9 mouse cellular contexts compared by ENCODE assay signal in the genomic region with DNA sequence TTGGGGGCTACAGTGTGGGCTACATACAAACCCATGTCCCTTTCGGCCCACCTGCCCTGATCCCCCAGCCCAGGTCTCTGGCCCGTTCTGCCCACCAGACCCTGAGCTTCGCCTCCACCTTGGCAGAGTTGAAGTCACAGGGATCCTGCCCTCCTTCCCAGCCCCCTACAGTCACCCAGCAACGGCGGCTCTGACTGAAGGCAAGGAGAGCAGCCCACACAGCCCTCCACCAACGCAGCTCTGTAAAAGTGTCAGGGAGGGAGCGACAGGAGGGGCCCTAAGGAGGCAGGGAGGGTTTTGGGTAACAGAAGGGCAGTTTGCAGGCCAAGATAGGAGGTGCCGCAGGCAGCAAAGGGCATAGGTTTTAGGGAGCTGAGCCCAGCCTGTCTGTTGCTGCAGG. TPM values are rescaled to one million over a fixed set of nuclear protein-coding genes. Genes with fewer than 3 reads are reported as not detected.
DNase-seq lines count a peak whose midpoint lies in the region; ATAC-seq and TF ChIP-seq lines count a peak whose summit lies in the region.
"Had no signal": no experiment of that assay in that cellular context is flagged by ENCODE, and none has a peak within 500 bp of the region (broad histone marks: within the 10 kb centered on the region; RNA-seq: fewer than 3 reads in every experiment).

No protein-coding gene starts in this region.

- dilution Hi-C loops in CH12.LX (cut with MboI; ENCODE audit: extremely low pct_ligation_motif_present, extremely low pct_unique_long_range_greater_than_20kb, low sequenced_read_pairs): no loop called here

- no peak for TF ChIP-seq EP300 in CH12.LX (IDR thresholded peaks at IDR 0.05; ENCODE audit: low read length)

- H3K79me2 ChIP-seq in CH12.LX (replicated peaks; ENCODE audit: control insufficient read depth, extremely low read depth, insufficient read depth, poor library complexity, severe bottlenecking): peaks cover 4% of the 10 kb centered on the region; the same call in 1 of the 2 replicates

- no peak for TF ChIP-seq POLR2A in CH12.LX (IDR thresholded peaks at IDR 0.05; ENCODE audit: low read depth, low read length)

- in situ Hi-C loops in CH12.LX (cut with MboI; ENCODE audit: low pct_ligation_motif_present, low pct_unique_long_range_greater_than_20kb, low sequenced_read_pairs): no loop called here

- no peak overlapping the region for H3K27ac ChIP-seq in heart, embryonic 15.5 days
- H3K27ac ChIP-seq in CH12.LX (ENCODE audit: insufficient read depth, low read depth): peak overlapping the region; percentile 36; the same call in 1 of the 2 replicates
- H3K27ac ChIP-seq in forebrain, embryonic 11.5 days (ENCODE audit: low read depth, low read length): no peak overlapping the region
- peak overlapping the region; percentile 41 for H3K27ac ChIP-seq in liver, embryonic 13.5 days
- H3K27ac ChIP-seq: heart, adult 2 months had no signal

- no peak for ATAC-seq in heart, embryonic 15.5 days (replicated peaks; ENCODE audit: insufficient number of reproducible peaks, insufficient read depth, low FRiP score, low read depth)
- no peak for ATAC-seq in forebrain, embryonic 11.5 days (replicated peaks; ENCODE audit: low FRiP score)
- ATAC-seq in liver, embryonic 13.5 days (ENCODE audit: low read depth): no peak
- ATAC-seq in megakaryocyte-erythroid progenitor cell, adult 5-6 weeks (replicated peaks; ENCODE audit: low FRiP score, low TSS enrichment, poor library complexity, severe bottlenecking): no peak
- ATAC-seq in frontal cortex, adult (ENCODE audit: low TSS enrichment): no peak

- H3K4me1 ChIP-seq in heart, embryonic 15.5 days (replicated peaks): peaks cover 35% of the 10 kb centered on the region
- H3K4me1 ChIP-seq in CH12.LX (ENCODE audit: control insufficient read depth in 1 of 2, insufficient read depth in 2 of 2): peaks cover 15 to 26% of the 10 kb centered on the region in 2 experiments
- peaks cover 20% of the 10 kb centered on the region for H3K4me1 ChIP-seq in forebrain, embryonic 11.5 days (replicated peaks; ENCODE audit: control insufficient read depth, insufficient read depth, low read length)
- H3K4me1 ChIP-seq in liver, embryonic 13.5 days (replicated peaks): peaks cover 91% of the 10 kb centered on the region

- peak overlapping the region; percentile 88 for H3K4me2 ChIP-seq in heart, embryonic 15.5 days
- H3K4me2 ChIP-seq in CH12.LX (ENCODE audit: insufficient read depth, low read depth, poor library complexity, severe bottlenecking): peak overlapping the region; percentile 48
- no peak overlapping the region for H3K4me2 ChIP-seq in forebrain, embryonic 11.5 days (ENCODE audit: low read depth, low read length, severe bottlenecking)
- H3K4me2 ChIP-seq in liver, embryonic 13.5 days: peak overlapping the region; percentile 94

- H3K27me3 ChIP-seq in heart, embryonic 15.5 days: peaks cover 14% of the 10 kb centered on the region; the same call in 1 of the 2 replicates
- H3K27me3 ChIP-seq in CH12.LX (replicated peaks): peaks cover 26% of the 10 kb centered on the region
- no peaks in the 10 kb centered on the region for H3K27me3 ChIP-seq in forebrain, embryonic 11.5 days (ENCODE audit: control insufficient read depth, insufficient read depth, low read length)
- H3K27me3 ChIP-seq in liver, embryonic 13.5 days: peaks cover 27% of the 10 kb centered on the region

- no peaks in the 10 kb centered on the region for H3K9me3 ChIP-seq in heart, embryonic 15.5 days (replicated peaks)
- H3K9me3 ChIP-seq in CH12.LX (replicated peaks; ENCODE audit: low read length): no peaks in the 10 kb centered on the region
- H3K9me3 ChIP-seq in forebrain, embryonic 11.5 days (ENCODE audit: control insufficient read depth, low read length): no peaks in the 10 kb centered on the region
- no peaks in the 10 kb centered on the region for H3K9me3 ChIP-seq in liver, embryonic 13.5 days (replicated peaks)

- no peak for TF ChIP-seq RAD21 in CH12.LX (IDR thresholded peaks at IDR 0.05; ENCODE audit: low read depth, low read length)

- no peak for TF ChIP-seq CTCF in CH12.LX (conservative IDR thresholded peaks at IDR 0.05 in 1 of 2, IDR thresholded peaks at IDR 0.05 in 1 of 2; ENCODE audit: low read depth in 2 of 2, low read length in 2 of 2)

- no peak for DNase-seq in heart, adult 11 months
- DNase-seq in CH12.LX (ENCODE audit: extremely low read depth): no peak
- DNase-seq in forebrain, embryonic 11.5 days (ENCODE audit: low spot score): no peak
- DNase-seq in liver, embryonic 13.5 days: no peak
- DNase-seq in spleen, postnatal 36 days (ENCODE audit: low spot score in 2 of 2): no peak

- WGBS in heart, embryonic 15.5 days: 63% methylated on average over 8 of the region's 8 CpGs
- 74% methylated on average over 8 of the region's 8 CpGs for WGBS in forebrain, embryonic 11.5 days
- 54% methylated on average over 8 of the region's 8 CpGs for WGBS in liver, embryonic 13.5 days (ENCODE audit: insufficient replicate concordance)

- peak overlapping the region; percentile 74; the same call in 1 of the 2 replicates for H3K4me3 ChIP-seq in heart, embryonic 15.5 days
- peak overlapping the region; percentile 81 to 87 (median 82) for H3K4me3 ChIP-seq in CH12.LX (replicated peaks in 1 of 3; ENCODE audit: low read depth in 2 of 3, low read length in 2 of 3, poor library complexity in 1 of 3)
- H3K4me3 ChIP-seq in forebrain, embryonic 11.5 days (ENCODE audit: low read depth, low read length): no peak overlapping the region
- H3K4me3 ChIP-seq in liver, embryonic 13.5 days (replicated peaks): peak overlapping the region; percentile 78

- peaks cover 15% of the 10 kb centered on the region for H3K36me3 ChIP-seq in heart, embryonic 15.5 days
- peaks cover 41 to 49% of the 10 kb centered on the region in 2 experiments for H3K36me3 ChIP-seq in CH12.LX (replicated peaks in 1 of 2; ENCODE audit: control insufficient read depth in 1 of 2, insufficient read depth in 1 of 2, low read length in 1 of 2)
- H3K36me3 ChIP-seq in forebrain, embryonic 11.5 days (ENCODE audit: control insufficient read depth, insufficient read depth, low read length): no peaks in the 10 kb centered on the region; the same call in 1 of the 2 replicates
- H3K36me3 ChIP-seq in liver, embryonic 13.5 days: peaks cover 41% of the 10 kb centered on the region

- H3K9ac ChIP-seq in heart, embryonic 15.5 days: 0 out of 2 replicates have a peak overlapping the region, but pooled peaks have one; percentile 6
- H3K9ac ChIP-seq in CH12.LX (ENCODE audit: insufficient read depth, low read depth): peak overlapping the region; percentile 92; the same call in 1 of the 2 replicates
- H3K9ac ChIP-seq in forebrain, embryonic 11.5 days (ENCODE audit: low read length): peak overlapping the region; percentile 79; the same call in 1 of the 2 replicates
- H3K9ac ChIP-seq in liver, embryonic 13.5 days: peak overlapping the region; percentile 91

RNA-seq across cellular contexts. Expression of a gene that starts 14.0 kb away (rescaled TPM):
- polyA plus RNA-seq in heart, embryonic 15.5 days (2015; fragmentation: Nextera tagmentation; extraction: Ambion mirVana): 5.0 and 11.1 TPM in 2 replicates
- total RNA-seq in CH12.LX (2012; rRNA removed) (11.3 and 11.6 TPM in 2 replicates), CH12.LX (2014; rRNA removed) (3.3 and 7.0 TPM in 2 replicates)
- polyA plus RNA-seq in CH12.LX (2012; ENCODE audit: insufficient read length, low read depth): 22.2 and 23.4 TPM in 2 replicates
- polyA plus RNA-seq in forebrain, embryonic 11.5 days (2014; fragmentation: Nextera tagmentation; extraction: Ambion mirVana): 15.9 and 17.4 TPM in 2 replicates
- polyA plus RNA-seq in liver, embryonic 13.5 days (2015; fragmentation: Nextera tagmentation; extraction: Ambion mirVana): 4.9 and 6.2 TPM in 2 replicates
- total RNA-seq in megakaryocyte-erythroid progenitor cell, adult 5-6 weeks (2014; fragmentation: Nextera tagmentation): 44.0 and 54.3 TPM in 2 replicates
- total RNA-seq in megakaryocyte-erythroid progenitor cell, adult 5-6 weeks (2017): 6.2 and 7.3 TPM in 2 replicates

RNA-seq across cellular contexts. Expression of a gene that starts 14.3 kb away (rescaled TPM):
- 28.0 and 45.8 TPM in 2 replicates for polyA plus RNA-seq in heart, embryonic 15.5 days (2015; fragmentation: Nextera tagmentation; extraction: Ambion mirVana)
- total RNA-seq in CH12.LX (2012; rRNA removed) (37.4 and 45.9 TPM in 2 replicates), CH12.LX (2014; rRNA removed) (12.4 and 13.8 TPM in 2 replicates)
- polyA plus RNA-seq in CH12.LX (2012; ENCODE audit: insufficient read length, low read depth): 16.3 and 25.8 TPM in 2 replicates
- polyA plus RNA-seq in forebrain, embryonic 11.5 days (2014; fragmentation: Nextera tagmentation; extraction: Ambion mirVana): 58.9 and 61.6 TPM in 2 replicates
- 18.0 and 18.2 TPM in 2 replicates for polyA plus RNA-seq in liver, embryonic 13.5 days (2015; fragmentation: Nextera tagmentation; extraction: Ambion mirVana)
- total RNA-seq in megakaryocyte-erythroid progenitor cell, adult 5-6 weeks (2014; fragmentation: Nextera tagmentation): 30.7 and 51.4 TPM in 2 replicates
- 29.2 and 33.9 TPM in 2 replicates for total RNA-seq in megakaryocyte-erythroid progenitor cell, adult 5-6 weeks (2017)

RNA-seq across cellular contexts. Expression of a gene that starts 17.4 kb away (rescaled TPM):
- 0.15 and 0.53 TPM in 2 replicates for polyA plus RNA-seq in heart, embryonic 15.5 days (2015; fragmentation: Nextera tagmentation; extraction: Ambion mirVana)
- total RNA-seq in CH12.LX (2012; rRNA removed) (17.3 and 23.2 TPM in 2 replicates), CH12.LX (2014; rRNA removed) (4.5 and 5.6 TPM in 2 replicates)
- 11.4 and 12.5 TPM in 2 replicates for polyA plus RNA-seq in CH12.LX (2012; ENCODE audit: insufficient read length, low read depth)
- not detected in 2 replicates for polyA plus RNA-seq in forebrain, embryonic 11.5 days (2014; fragmentation: Nextera tagmentation; extraction: Ambion mirVana)
- 0.20 and 0.21 TPM in 2 replicates for polyA plus RNA-seq in liver, embryonic 13.5 days (2015; fragmentation: Nextera tagmentation; extraction: Ambion mirVana)
- 0.31 and 0.79 TPM in 2 replicates for total RNA-seq in megakaryocyte-erythroid progenitor cell, adult 5-6 weeks (2014; fragmentation: Nextera tagmentation)
- 1.6 and 2.0 TPM in 2 replicates for total RNA-seq in megakaryocyte-erythroid progenitor cell, adult 5-6 weeks (2017)
- total RNA-seq: heart, adult 2 months had no signal

RNA-seq across cellular contexts. Expression of a gene that starts 30.1 kb away (rescaled TPM):
- polyA plus RNA-seq in heart, embryonic 15.5 days (2015; fragmentation: Nextera tagmentation; extraction: Ambion mirVana): 43.0 and 45.2 TPM in 2 replicates
- total RNA-seq in CH12.LX (2012; rRNA removed) (25.3 and 28.5 TPM in 2 replicates), CH12.LX (2014; rRNA removed) (22.8 and 27.1 TPM in 2 replicates)
- 31.9 and 36.1 TPM in 2 replicates for polyA plus RNA-seq in CH12.LX (2012; ENCODE audit: insufficient read length, low read depth)
- polyA plus RNA-seq in forebrain, embryonic 11.5 days (2014; fragmentation: Nextera tagmentation; extraction: Ambion mirVana): 31.0 and 34.1 TPM in 2 replicates
- polyA plus RNA-seq in liver, embryonic 13.5 days (2015; fragmentation: Nextera tagmentation; extraction: Ambion mirVana): 45.6 and 50.4 TPM in 2 replicates
- 58.3 and 111 TPM in 2 replicates for total RNA-seq in megakaryocyte-erythroid progenitor cell, adult 5-6 weeks (2014; fragmentation: Nextera tagmentation)
- 4.3 and 17.6 TPM in 2 replicates for total RNA-seq in megakaryocyte-erythroid progenitor cell, adult 5-6 weeks (2017)

RNA-seq across cellular contexts. Expression of a gene that starts 36.4 kb away (rescaled TPM):
- 21.0 and 25.5 TPM in 2 replicates for polyA plus RNA-seq in heart, embryonic 15.5 days (2015; fragmentation: Nextera tagmentation; extraction: Ambion mirVana)
- total RNA-seq in CH12.LX (2012; rRNA removed): 1.8 and 1.9 TPM in 2 replicates
- total RNA-seq in CH12.LX (2014; rRNA removed): 0.32 and 0.87 TPM in 2 replicates
- polyA plus RNA-seq in CH12.LX (2012; ENCODE audit: insufficient read length, low read depth): 0.65 and 0.99 TPM in 2 replicates
- polyA plus RNA-seq in forebrain, embryonic 11.5 days (2014; fragmentation: Nextera tagmentation; extraction: Ambion mirVana): 42.7 and 49.7 TPM in 2 replicates
- polyA plus RNA-seq in liver, embryonic 13.5 days (2015; fragmentation: Nextera tagmentation; extraction: Ambion mirVana): 2.7 and 3.9 TPM in 2 replicates
- 1.8 and 7.0 TPM in 2 replicates for total RNA-seq in megakaryocyte-erythroid progenitor cell, adult 5-6 weeks (2014; fragmentation: Nextera tagmentation)
- 1.2 and 2.8 TPM in 2 replicates for total RNA-seq in megakaryocyte-erythroid progenitor cell, adult 5-6 weeks (2017)

Comparison
In these comparisons a context has a peak if more than half of its experiments do, and no peak if none do; other contexts are left out.
1. H3K27ac ChIP-seq: peak in CH12.LX (single experiment) and liver, embryonic 13.5 days (single experiment); none in heart, embryonic 15.5 days (single experiment) and forebrain, embryonic 11.5 days (single experiment).
2. H3K9ac ChIP-seq: peak in every context shown above with its lines; median percentile 92 in CH12.LX; 91 in liver, embryonic 13.5 days; 79 in forebrain, embryonic 11.5 days; 6 in heart, embryonic 15.5 days.